Mouse (Mus musculus): ENCODE results near the gene Crebl2.

Crebl2 gene

DNA sequence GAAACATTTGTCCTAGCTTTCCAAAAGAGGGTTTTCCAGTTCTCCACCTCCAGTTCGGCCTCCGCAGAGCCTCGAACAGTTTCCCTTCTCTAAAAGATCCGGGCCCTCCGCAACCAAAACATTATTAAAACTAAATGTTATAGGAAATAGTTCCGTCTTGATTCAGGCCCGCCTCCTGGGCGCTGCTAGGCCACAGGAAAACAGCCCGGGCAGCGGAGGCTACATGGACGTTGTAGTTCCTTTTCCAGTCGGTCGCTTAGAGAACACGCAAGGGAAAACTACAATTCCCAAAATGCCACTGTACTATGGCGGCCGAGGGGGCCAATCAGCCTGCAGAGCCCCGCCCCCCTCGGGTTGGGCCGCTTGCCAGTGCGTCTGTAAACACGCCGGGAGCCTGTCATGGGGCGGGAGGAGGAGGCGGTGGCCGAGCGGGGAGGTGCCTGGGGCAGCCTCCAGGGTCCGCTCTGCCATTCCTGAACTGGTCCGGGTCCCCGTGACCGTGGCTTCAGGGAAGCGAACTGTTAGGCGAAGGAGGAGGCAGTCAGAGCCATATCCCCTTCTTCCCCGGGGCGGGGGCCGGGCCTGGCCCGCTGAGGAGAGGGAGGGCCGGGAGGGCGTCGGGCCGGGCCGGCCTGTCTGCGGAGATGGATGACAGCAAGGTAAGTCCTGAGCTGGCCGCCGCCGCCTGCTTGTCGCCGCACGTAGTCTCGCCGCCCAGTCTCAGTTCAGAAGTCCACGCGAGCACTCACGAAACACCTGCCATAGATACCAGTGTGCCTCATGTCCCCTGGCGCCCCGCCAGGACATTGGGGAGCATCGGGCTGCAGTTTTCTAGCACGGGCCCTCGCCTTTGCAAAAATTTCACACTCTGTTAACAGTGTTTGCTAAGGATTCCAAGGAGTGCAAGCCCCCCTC, at the start of gene Crebl2:
Gene Crebl2, plus strand, starts transcription at position 369 of the 915 bp plus-strand sequence.
- peak; percentile 99 for DNase-seq (ENCODE audit: low read depth, low spot score)

DNA sequence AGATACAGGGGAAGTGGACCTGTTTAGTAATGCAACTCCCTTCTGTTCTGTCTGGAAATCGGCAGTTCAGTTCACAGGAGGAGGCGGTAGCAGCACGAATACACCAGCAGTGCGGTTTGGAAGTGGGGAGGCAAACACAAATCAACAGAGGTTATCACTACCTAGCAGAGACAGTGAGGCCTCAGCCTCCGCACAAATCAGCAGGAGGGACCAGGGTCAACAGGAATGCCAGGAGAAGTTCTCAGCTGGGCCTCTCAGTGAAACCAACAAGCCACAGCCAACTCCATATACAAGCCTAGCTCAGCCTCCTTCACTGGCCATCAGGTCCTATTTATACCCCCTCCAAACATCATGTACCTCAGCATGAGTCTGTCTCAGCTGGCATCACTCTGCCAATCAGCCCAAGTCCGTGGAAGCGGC, 48.5 kb upstream of the Crebl2 start:
- no peak for DNase-seq (ENCODE audit: low read depth, low spot score)

DNA sequence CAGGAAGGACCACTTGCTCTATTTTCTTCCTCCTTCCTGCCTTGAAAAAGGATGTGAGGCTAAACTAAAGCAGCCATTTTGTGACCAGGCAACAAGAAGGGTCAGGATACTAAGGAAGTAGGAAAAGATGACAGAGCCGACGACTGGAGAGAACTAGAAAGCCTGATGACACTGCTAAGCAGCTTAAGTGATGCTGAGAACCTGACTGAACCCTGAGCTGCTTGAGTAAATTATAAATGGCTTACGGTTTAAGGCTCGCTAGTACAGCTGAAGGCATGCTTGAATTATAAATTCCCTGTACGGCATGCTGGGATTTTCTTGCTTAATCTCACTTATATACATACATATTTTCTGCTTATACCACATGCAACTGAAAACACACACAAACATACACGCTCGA, 47.1 kb upstream of the Crebl2 start:
- no peak for DNase-seq (ENCODE audit: low read depth, low spot score)

DNA sequence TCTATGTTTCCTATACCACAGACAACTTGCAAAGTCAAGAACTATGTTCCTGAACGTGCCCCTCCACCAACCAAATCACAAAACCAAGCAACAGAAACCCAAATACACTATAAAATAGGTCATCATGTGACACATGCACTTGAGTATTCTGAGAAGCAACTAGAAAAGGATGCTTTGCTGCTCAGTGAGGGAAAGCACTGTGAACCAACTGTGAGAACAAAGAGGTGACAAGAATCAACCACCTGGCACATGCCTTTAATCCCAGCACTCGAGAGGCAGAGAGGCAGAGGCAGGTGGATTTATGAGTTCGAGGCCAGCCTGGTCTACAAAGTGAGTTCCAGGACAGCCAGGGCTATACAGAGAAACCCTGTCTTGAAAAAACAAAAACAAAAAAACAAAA, 43.5 kb upstream of the Crebl2 start:
- no peak for DNase-seq (ENCODE audit: low read depth, low spot score)

DNA sequence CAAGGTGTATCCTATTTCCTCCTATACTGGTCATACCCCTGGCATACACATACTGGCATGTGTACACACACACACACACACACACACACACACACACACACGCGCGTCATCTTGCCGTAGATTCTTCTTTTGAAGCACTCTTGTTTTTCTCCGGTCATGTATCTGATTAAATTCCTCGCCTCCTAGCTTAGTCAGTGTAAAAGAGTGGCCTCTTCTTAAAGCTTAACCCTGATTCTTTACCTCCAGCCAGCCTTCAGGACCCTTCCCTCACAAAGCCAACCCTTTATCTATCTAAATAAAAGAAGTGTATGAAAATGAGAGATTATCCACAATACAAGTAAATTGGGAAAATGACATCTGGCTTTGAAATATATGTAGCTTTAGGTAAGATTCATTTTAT, 40.9 kb upstream of the Crebl2 start:
- no peak for DNase-seq (ENCODE audit: low read depth, low spot score)

DNA sequence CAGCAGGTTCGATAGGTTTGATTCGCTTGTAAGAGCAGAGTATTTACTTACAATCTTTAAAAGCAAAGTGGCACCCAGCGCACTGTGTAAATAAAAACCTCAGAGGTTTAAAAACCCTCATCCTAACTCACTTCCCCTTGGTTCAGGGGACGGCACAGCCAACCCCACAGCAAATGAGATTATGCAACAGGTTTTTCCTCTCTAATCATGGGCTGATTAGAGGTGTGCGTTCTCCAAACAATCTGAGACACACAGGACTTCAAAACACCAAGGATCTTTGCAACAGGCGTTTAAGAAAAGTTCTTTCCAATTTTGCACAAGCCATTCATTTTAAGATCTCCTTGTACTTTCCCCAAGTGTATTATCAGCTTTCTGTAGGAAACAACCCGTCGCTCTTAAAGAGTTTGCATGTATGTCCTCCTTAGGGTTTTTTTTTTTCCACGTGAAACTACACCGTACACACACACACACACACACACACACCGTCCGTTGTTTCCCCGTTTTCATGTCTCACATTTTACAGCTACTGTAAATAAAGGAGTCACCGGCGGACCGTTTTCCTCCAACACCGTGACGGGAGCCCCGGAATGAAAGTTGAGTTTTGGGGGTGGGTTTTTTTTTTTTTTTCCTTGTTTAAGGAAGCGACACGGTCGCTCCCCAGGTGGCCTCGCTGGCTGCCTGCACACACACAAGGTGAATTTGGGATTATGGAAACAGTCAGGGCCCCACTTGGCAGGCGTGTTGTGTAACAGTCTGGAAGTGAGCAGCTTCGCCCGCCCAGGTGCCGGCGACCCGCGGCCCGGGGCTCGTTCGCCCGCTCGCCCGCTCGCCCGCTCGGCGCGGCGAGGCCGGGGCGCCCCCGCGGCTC, 38.5 kb upstream of the Crebl2 start:
- peak; percentile 81 for DNase-seq (ENCODE audit: low read depth, low spot score)

DNA sequence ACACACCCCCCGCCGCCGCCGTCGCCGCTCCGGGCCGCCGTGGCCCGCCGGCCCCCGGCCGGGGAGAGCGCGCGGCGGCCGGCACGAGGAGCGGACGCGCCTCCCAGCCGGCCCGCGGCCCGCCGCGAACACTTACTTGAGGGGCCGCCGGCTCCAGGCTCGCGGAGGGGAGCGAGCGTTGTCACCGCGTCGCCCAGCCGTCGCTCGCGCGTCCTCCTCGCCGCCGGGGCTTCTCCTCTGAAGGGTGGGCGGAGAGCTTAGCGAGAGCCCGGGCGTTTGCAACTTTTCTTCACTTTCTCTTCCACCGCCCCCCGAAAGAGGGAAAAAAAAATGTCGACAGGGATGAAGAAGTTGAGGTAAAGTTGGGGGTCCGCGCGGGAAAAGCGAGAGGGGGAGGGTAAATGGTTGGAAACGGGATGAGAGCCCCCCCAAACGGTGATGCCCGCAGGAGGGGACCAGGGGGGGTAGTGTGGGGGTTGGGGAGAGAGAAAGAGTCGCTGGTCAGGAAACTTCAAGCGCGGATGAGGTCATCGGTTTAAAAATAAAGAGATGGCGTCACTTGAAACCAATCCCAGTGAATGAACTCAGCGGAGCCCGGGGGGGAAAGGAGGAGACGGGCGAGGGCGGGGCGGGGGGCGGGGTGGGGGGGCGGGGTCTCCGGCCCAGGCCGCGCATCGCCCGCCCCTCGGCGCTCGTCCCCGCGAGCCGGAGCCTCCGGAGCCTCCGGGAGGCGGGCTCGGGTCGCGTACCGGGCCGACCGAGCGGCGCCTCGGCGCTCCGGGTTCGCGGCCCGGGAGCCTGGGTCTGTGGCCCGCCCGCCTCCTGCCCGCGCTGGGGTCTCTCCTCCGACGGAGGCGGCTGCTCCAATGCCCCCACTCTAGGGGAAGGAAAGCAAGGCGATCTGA, 37.6 kb upstream of the Crebl2 start, which contains the start of gene Dusp16:
Gene Dusp16, minus strand, starts transcription at position 485 of the 905 bp plus-strand sequence.
- peak; percentile 94 for DNase-seq (ENCODE audit: low read depth, low spot score)

DNA sequence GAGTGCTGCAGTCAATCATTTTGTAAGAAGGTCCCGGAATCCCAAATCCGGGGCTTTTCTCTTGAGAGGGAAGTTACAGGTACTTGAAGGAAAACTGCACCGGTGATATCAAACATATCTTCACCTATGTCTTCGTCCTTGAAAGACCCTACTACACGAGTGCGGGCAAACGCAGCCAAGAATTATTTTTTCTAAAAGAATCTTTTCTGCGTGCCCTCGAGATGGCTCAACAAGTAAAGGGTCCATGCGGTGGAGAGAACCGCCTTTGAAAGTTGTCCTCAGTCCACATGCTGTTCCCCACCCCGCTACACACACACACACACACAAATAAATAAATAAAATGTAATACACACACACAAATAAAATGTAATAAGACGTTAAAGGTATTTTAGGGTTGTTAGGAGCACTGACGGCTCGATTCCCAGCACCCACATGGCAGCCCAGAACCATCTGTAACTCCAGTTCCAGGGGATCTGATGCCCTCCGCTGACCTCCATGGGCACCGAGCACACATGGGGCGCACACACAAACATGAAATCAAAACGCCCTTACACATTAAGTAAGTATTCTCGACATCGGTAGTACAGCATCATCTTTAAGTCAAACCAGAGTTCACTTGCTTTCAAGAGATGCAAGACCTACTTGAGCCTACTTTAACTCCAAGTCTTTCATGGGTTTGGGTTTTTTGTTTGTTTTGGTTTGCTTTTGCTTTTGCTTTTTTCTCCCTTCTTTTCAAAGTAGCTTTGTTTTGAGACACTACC, 36.7 kb upstream of the Crebl2 start:
- DNase-seq (ENCODE audit: low read depth, low spot score) = peak; percentile 71

DNA sequence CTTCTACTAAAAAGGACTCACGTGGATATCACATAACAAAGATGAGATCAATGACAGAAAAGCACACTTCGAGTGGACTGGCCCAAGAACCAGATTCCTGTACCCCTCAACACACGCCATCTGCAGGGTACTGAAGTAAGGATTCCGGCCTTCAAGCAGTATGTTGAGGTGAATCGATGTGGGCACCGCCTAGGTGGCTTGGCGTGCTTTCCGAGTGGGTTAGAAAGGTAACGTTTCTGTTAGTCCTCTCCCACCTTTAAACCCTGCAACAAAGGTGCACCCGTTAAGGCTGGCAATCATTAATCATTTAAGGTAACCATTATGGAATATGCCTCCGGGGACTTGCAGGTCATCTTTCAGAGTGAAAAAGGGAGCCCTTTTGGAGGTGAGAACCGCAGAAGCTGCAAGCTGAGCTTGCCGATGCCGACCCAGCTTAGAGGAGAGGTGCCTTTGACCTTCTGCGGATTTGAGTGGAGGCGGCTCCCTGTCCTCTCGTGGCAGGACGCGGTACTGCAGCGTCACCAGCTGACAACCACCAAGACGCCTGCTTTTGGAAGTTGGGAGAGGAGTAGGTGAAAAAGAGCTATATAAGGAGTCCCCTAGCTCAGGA, 35.9 kb upstream of the Crebl2 start:
- peak; percentile 89 for DNase-seq (ENCODE audit: low read depth, low spot score)

DNA sequence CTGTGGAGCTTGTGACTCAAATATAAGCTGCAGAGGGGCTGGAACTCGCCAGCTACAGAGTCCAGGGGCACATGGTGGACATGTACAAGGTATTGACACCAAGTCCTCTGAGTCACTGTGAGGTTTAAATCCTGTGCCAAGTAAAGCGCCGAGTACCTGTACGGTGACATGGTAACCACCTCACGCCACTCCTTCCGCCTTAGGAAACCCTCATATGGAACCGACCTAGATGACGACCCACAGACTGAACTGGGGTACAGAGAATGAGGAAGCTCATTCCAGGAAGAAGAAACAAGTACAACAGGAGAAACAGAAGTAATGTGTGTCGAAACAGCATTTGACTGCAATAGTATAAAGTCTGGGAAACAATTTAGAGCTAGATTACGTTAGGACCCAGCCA, 33.7 kb upstream of the Crebl2 start:
- no peak for DNase-seq (ENCODE audit: low read depth, low spot score)

DNA sequence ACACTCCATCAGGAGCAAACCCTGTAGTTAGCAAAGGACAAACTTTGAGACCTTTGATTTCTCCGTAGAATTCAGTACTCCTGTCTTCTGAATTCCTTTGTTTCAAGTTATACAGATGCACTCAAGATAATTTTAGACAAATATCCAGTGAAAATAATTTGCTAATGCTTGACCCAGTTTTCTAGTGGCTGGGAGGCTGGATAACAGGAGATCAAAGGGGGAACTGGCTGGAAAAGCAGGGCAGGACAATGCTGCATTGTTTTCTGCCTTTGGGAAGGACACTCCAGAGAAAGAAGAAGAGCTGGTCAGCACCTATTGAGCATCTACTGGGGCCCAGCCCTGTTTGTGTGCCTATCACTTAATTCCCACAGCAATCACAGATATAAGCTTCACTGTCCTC, 28.5 kb upstream of the Crebl2 start:
- no peak for DNase-seq (ENCODE audit: low read depth, low spot score)

DNA sequence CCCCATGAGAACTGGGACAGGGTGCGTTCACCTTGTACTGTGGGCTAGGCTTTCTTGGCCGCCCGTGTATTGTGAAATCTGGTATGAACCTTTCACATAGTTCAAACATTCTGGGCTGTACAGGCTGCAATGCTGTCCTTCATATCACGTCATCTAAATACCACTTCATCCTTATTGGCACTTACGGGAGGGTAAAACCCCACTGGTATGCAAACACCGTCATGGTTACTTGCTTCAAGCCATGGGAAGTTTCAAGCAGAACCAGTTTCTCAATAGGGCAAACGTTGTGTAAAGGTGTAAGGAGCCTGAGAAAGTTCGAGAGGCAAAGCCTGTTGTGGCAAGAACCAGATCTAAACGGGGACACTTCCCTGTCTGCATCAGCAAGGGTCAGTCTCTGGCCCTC, 27.3 kb upstream of the Crebl2 start:
- peak; percentile 75 for DNase-seq (ENCODE audit: low read depth, low spot score)

DNA sequence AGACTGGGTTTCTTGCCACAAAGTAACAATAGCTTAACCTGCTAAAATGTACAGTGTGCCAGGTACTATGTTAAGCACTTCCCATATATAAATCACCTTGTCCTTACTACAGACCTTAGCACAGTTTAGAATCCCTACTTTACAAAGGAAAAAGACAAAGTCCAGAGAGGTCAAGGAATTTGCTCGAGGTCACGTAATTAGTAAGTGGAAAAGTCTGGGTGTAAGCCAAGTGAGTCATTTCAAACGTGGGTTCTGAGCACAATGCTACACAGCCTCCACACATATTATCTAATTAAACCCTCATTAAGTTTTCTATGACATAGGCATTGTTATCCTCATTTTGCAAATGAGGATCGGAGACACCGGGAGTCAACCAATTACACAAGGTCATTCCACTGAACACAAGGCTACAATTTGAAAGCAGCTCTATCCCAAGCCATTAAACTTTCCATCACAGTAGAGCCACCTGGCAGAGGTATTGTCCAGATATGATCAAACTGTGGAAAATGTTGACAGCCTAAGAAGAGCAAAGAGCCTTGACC, 25.1 kb upstream of the Crebl2 start:
- no peak for DNase-seq (ENCODE audit: low read depth, low spot score)

DNA sequence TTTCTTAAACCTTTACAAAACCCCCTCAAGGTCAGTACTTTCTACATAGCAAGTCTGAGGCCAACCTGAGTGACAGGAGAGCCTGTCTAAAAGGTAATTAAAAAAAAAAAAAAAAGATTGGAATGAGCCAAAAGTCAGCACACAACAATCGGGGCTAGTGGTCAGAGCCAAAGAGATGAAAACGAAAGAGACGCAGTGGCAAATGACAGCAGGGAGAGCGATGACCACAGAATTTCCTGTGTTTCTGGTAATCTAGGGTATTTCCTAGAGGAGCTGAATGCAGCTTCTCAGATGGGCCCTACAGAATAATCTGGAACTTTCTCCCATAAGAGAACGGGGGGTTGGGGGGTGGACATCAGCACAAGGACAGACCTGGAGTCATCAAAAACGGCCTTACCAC, 23.8 kb upstream of the Crebl2 start:
- DNase-seq (ENCODE audit: low read depth, low spot score) = no peak

DNA sequence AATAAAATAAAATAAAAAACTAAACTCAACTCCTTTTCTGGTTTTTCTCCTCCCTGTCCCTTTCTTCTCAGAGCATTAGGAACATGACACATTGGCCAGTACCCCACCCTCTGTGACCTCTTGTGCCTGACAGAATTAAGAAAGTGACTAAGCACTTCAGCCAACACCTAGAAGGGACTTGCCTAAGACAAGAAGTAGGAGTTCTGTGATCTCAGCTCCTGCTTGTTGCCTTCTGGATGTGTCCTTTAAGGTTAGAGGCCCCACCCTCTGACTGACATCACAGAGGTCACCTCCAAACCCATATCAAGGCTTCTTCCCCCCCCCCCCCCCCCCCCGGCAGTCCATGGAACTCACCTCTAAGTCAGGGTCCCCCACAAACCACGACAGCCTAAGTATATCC, 22.9 kb upstream of the Crebl2 start:
- no peak for DNase-seq (ENCODE audit: low read depth, low spot score)

DNA sequence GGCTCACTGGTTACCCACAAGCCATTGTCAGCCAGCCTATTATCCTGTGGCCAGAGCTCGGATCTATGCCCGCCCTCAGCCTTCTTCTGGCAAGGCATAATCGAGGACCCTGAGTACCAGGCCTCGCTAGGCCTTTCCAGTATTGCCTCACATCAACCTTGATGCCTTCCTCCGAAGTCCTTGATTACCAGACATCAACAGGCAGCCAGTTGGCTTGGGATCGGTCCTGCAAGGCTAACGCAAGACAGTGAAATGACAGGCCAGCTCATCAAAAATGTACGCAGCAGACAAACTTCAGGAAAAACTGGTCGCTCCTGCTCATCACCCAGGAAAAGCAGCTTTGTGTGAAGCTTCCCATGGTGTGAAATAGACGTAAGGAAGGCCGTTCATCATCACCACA, 22.2 kb upstream of the Crebl2 start:
- no peak for DNase-seq (ENCODE audit: low read depth, low spot score)

DNA sequence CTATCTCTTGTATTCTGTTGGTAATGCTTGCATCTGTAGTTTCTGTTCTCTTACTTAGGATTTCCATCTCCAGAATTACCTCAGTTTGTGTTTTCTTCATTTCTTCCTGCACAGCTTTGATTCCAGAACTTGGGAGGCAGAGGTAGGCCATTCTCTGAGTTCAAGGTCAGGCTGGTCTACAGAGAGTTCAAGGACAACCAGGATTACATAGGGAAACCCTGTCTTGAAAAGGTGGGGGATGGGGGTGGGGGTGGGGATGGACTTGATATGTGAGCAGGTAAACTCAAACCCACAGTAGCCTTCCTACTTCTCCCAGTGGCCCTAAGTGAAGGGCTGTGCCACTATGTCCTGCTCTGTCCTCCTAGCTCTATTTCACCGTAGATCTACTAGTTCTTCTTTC, 16.9 kb upstream of the Crebl2 start:
- DNase-seq (ENCODE audit: low read depth, low spot score) = no peak

DNA sequence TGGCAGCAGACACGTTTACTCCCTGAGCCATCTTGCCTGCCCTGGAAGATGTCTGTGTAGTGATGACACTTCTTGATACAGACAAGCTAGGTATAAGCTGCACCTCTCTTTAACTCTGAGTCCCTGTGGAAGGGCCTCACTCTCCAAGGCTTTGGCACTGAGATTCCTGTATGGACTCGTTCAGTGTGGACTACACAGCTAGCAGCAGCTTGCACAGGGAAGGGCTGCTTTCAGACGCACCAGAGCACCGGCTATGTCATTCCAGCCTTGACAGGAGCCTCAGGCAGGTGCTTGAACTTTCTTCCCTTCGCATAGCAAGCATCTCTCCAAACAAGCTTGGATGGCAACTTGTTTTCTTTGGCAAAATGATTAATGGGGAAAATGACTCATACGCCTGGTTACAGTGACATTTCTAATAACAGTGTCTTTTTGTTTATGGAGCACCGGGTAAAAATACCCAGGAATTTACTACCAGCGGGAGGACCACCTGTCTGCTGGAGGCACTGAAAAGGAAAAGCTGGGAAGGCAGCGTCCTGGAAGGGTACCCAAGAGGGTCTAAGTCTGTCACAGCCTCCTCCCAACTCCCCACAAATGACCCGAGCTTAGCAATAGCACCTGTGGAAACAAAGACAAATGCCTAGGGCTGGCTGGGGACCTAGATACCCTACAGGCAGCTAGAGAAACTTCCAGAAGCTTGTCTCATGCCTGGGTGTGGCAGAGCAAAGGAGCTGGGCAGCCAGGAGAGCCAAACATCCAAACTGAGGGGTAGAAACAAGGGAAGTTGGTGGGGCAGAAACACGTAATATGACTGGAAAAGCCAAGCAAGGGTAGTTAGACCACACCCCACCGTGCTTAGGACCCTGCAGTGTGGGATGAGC, 12.7 kb upstream of the Crebl2 start:
- DNase-seq (ENCODE audit: low read depth, low spot score) = no peak

DNA sequence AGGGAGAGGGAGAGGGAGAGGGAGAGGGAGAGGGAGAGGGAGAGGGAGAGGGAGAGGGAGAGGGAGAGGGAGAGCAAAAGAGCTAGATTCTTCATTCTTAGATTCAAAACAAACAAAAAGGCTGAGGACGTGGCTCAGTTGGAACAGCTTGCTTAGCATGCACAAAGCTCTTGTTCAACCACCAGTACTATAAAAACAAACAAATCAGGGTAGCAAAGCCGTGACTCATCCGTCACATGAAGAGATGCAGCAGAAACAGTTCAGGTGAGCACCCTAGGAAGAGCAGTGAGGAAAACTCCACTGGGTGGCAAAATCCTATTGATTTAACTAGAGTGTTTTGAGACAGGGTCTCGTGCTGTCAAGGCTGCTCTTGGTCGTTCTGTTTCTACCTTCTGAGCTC, 10.2 kb upstream of the Crebl2 start:
- DNase-seq (ENCODE audit: low read depth, low spot score) = no peak
